Mouse (Mus musculus): ENCODE results near the gene Trim39.

DNA sequence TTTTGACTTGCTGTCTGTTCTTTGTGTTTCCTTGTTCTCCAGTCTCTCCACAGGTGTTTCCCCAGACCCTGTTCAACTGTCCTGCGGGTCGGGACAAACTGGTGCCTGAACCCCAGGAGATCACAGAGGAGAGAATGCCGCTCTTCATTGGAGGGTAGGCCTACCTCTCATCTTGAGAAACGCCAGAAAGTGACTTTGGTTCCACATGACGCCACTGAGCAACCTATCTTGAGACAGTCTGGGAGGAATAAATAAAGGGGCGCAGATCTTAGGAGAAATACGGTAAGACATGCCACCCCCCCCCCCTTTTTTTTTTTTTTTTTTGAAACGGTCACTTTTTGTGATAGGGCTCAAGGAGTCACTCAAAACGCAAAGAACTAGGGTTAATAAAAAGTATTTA, 42.5 kb upstream of the Trim39 start:
- no peak for TF ChIP-seq POLR2A (IDR thresholded peaks at IDR 0.05; ENCODE audit: low read depth, low read length)
- no peak for TF ChIP-seq CTCF (IDR thresholded peaks at IDR 0.05; ENCODE audit: extremely low read depth, insufficient read depth, insufficient read length, insufficient replicate concordance)

All from spleen, adult 2 months (tissue).